Mouse (Mus musculus) megakaryocyte-erythroid progenitor cell, adult 5 weeks (primary cell): ENCODE data around the gene Galnt17. TPM values are rescaled to one million over a fixed set of nuclear protein-coding genes. Genes with fewer than 3 reads are reported as not detected.

Experiments
- polyA plus RNA-seq: library from polyadenylated mRNA; stranded (reverse); fragments of >175 nt; gene quantifications from 2 replicates; pipeline ENCODE4 v1.2.3, GENCODE M21; 2012

Gene Galnt17
- polyA plus RNA-seq = 0.01 TPM in 1 of 2 replicates, not detected in the other

DNA sequence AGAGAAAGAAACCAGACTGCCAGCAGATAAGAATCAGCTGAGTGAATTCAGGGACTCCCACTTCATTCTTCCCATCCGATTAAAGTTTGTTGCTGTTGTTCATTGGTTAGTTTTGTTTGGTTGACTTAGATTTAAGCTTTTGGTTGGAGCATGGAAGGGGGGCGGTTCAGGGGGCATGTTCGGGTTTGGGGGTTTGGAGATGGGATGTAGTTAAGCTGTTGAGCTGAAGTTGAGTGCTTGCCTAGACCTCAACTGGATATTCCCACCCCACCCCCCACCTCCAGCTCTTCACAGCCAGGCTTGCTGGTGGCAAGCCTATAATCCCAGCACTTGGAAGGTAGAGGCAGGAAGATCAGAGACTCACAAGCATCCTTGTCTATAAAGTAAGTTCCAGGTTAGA is at the start of gene Galnt17:
Gene Galnt17 (minus strand): TSS at position 101 of the 400 bp plus-strand sequence.

